Mouse (Mus musculus) heart, postnatal 0 days (tissue): ENCODE results near the gene Calcr.

ENCODE experiments used
- CTCF ChIP-seq: IDR thresholded peaks from 2 replicates; pipeline ENCODE4 v1.5.1; 2016; ENCODE audit warnings: antibody characterized with exemption, control low read depth, low read depth
- EP300 ChIP-seq: IDR thresholded peaks from 2 replicates; pipeline ENCODE4 v1.6.1; 2016; ENCODE audit warnings: antibody characterized with exemption, low read depth

DNA sequence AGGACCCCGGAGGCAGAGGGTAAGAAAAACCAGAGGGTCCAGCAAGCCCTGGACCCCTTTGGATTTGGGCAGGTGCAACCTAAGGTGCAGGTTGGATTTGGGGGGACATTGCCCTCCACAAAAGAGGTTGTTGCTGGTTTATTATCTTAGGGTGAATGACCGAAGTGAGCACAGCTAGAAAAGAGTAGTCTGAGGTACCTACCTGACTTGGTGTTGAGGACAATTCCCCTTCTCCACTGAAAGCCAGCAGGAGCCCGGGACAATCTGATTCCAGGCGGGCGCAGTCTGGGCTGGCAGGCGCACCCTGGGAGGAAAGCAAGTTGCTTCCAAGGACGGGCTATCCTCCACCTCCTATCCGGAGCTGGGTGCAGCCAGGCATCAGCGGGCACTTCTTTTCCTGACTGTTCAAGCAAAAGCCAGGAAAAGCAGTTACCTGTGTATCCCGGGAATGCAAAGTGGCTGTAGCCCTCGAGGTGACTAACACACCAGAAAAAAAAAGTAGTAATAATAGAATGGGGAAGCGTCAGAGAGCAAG lies at the start of gene Calcr:
- TF ChIP-seq CTCF: no peak
- no peak for TF ChIP-seq EP300
